Mouse (Mus musculus) cerebellum, adult (tissue): Measurements from ENCODE around the gene Lrrn2.
"Not testable (repeated sequence)": the region's sequence is repeated elsewhere in the genome, so short reads cannot be mapped to it uniquely, and the experiment has no call there.

Source experiments
- ATAC-seq: cut with Nextera tagmentation; 2 replicates; pipeline ENCODE4 v1.9.2; 2017; ENCODE audit warnings: mild to moderate bottlenecking, moderate library complexity, mixed read lengths; ENCODE audit not compliant: insufficient number of reproducible peaks, low FRiP score, low TSS enrichment

The Lrrn2 gene

GRCm38 (mm10) chr1:132922257-132922656 lies 42.2 kb downstream of the Lrrn2 start:
- no peak for ATAC-seq

DNA sequence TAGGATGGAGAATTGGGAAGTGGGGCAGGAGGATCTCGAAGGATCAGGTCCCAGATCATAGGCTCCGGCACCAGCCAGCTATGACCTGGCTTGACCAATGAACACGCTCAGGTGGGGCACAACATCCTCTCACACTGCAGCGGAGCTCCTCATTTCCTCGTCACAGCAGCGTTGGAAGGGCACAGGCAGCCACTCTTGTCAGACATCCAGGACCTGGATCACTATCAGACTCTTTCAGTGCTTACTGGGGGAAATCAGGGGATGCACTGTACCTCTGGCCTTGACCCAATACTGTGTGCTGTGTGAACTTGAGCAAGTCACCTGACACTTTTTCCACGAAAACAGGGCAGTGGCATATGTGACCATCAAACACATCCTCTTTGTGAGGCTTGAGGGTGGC lies 45.2 kb downstream of the Lrrn2 start:
- no peak for ATAC-seq

DNA sequence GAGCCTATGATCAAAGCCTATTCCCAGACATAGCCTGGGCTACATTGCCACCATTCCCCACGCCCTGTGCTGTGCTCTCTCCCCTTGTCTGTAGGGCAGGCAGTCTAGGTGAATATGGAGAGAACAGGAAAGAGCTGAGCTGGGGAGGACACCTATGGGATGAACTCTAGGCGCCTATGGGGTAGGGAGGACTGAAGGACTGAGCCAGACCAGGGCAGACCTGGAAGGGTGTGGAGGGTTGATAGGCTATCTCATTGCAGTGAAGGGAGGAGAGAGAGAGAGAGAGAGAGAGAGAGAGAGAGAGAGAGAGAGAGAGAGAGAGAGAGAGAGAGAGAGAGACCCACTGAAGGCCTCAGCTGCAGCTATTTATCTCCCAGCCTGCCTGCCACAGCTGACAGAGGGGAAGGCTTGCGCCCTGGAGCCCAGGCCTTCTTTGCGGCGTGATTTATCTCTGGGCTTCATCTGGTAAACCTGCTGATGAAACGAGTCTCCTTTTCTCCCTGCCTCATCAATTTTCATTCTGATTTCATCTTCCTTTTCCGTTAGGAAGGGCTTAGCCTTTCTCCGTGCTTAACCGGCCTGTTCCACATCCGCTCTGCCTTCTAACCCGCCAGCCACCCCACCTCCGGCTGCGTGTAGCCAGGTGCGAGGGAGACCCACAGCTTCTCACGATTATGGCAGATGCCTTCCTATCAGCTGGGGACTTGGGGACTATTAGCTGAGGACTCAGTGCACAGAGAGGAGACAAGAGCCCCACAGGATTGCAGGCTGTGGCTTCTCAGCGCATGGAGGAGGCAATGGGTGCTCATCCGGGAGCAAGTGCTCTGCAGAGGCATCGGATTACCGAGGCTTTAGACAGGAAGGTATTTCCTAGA lies 48.2 kb downstream of the Lrrn2 start:
- no peak for ATAC-seq

- no peak for ATAC-seq
These were observed 48.8 kb downstream of the Lrrn2 start for GRCm38 (mm10) chr1:132928907-132929250.

GRCm38 (mm10) chr1:132930291-132930690 lies 50.2 kb downstream of the Lrrn2 start:
- ATAC-seq = no peak

DNA sequence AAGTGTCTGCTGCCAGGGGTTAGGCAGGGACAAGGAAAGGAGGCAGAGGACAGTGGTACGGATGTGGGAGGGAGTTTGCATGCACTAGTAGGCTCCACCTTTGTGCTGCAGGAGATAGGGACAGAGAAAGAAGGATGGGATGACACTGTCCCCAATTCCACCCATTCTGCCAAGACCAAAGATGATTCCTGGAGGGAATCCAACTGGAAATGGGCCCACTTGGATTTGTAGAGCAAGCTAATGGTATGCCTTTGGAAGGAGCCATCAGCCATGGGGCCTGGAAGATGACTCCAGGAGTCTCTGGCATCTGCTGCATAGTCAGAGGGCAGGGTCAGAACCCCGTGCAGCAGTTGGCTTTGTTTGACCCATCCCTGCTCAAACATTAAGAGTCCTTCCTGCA lies 52.3 kb downstream of the Lrrn2 start:
- 0 out of 2 replicates have a peak, but pooled peaks have one; percentile 12 for ATAC-seq

GRCm38 (mm10) chr1:132934856-132935255 lies 54.8 kb downstream of the Lrrn2 start:
- ATAC-seq = peak; percentile 61

GRCm38 (mm10) chr1:132937296-132938030 lies 57.4 kb downstream of the Lrrn2 start:
- no peak for ATAC-seq

GRCm38 (mm10) chr1:132938975-132939374 lies 58.9 kb downstream of the Lrrn2 start:
- peak; percentile 65 for ATAC-seq

GRCm38 (mm10) chr1:132945826-132946225 lies 65.8 kb downstream of the Lrrn2 start:
- ATAC-seq = peak; percentile 54; the same call in 1 of the 2 replicates

GRCm38 (mm10) chr1:132947811-132948210 lies 67.7 kb downstream of the Lrrn2 start:
- no peak for ATAC-seq

DNA sequence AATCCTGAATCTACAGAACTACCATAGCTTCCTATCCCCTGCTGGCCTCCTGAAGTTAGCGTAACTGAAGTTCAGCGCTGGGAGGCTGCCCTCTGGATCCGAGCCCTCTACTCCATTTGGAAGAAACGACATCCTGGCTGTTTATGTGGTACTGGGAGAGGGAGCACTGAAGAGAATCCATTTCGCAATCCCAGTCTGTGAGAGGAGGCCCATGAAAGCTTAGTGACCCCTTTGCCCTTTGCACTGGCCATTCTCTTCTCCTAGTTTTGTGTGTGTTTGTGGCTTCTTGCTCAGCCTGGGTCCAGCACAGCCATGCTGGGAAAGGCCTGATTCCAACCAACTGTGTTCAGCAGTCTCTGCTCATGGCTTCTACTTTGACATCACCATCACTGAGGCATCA lies 76.7 kb downstream of the Lrrn2 start:
- no peak for ATAC-seq

DNA sequence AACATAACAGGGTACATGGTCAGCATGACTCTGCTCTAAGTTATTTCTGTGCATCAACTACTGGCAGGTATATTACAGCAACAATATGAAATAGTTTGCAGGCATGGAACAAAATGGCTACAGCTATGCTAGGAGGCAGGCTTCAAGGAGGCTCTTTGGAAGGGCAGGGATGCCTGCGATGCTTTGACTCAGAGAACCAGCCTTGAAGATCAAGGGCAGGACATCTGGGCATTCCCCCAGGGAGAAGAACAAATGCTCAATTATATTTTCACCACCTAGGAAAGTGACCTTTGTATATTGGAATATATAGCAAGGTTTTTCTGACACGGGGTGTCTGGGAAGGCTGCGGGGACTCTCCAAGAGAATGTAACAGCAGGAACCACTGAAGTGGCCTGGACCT lies 81.7 kb downstream of the Lrrn2 start:
- no peak for ATAC-seq

- ATAC-seq = no peak
These were observed 84.0 kb downstream of the Lrrn2 start for GRCm38 (mm10) chr1:132964106-132964505.

DNA sequence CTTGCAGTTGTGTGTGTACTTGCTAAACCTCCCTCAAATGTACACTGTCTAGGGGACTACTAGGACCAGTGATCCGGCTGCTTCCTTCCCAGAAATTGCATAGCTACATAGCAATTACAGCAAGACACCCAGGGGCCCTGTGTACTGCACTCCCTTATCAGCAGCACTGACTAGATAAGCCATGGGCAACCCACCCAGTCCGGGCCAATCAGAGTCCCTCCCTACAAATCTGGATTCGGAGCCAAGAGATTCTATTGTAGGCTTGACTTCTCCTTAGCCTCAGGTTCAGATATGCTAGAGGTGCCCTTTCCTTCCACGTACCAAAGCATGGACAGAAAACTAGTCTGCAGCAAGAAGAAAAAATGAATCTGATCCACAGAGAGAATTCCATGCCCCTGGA lies 84.6 kb downstream of the Lrrn2 start:
- ATAC-seq = no peak

- ATAC-seq = no peak
These were observed 88.6 kb downstream of the Lrrn2 start for GRCm38 (mm10) chr1:132968659-132969058.

DNA sequence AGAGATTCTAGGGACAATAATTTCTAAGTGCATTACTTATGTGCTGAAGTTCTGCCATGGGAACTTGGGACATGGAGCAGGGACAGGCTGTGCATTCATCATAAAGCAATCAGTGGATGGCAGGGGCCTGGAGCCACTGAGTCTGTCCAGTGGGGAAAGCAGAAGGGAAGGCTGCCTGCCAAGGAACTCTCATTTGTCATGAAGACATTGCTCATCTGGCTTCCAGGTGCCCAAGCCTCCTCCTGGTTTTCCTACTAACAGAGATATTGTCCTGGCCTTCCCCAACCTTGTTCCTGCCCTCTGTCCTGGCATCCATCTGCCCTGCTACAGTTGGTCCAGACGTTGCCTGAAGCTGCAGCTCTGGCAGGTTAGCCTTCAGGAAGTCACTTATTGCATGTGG lies 97.3 kb downstream of the Lrrn2 start:
- no peak for ATAC-seq

DNA sequence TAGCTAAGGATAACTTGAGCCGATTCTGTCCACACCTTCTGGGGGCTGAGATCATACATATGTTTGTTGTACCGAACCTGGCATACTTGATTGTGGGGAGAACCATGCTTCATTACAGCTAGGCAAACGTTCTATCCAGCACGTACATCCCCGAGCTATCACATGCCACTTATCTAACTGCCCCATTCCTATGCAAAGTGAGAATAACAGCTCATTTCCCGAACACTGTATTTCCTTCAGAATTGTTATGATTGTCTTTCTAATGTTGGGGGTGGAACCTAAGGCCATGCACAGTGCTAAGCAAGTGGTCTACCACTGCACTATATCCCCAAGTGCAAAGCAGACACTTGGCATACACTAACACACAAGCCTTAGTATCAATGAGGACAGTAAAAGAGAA lies 101.2 kb downstream of the Lrrn2 start:
- no peak for ATAC-seq

DNA sequence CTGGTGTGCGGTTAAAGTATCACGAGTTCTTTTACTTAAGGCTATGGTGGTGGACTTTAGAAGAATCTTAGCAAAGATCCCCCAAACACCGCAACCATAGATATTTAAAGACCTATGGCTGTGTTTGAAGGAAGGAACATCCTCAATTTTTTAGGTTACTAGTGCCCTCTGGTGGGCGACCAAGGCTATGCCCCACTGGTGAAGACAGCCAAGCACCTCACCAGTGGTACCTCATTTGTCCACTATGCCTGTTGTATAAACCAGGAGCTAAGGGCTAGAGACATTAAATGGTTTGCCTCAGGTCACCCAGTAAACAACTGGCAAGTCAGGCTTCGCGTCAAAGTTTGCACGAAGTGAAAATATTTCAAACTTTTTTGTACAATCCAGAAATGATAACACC lies 102.7 kb downstream of the Lrrn2 start:
- peak; percentile 71; the same call in 1 of the 2 replicates for ATAC-seq

- not testable (repeated sequence) for ATAC-seq
These were observed 108.7 kb downstream of the Lrrn2 start for GRCm38 (mm10) chr1:132988556-132989459.
